Mouse (Mus musculus): Measurements from ENCODE around the gene Hcn1.
A peak's percentile ranks its signal among the peaks of the same experiment; 100 is the strongest.

The Hcn1 gene

DNA sequence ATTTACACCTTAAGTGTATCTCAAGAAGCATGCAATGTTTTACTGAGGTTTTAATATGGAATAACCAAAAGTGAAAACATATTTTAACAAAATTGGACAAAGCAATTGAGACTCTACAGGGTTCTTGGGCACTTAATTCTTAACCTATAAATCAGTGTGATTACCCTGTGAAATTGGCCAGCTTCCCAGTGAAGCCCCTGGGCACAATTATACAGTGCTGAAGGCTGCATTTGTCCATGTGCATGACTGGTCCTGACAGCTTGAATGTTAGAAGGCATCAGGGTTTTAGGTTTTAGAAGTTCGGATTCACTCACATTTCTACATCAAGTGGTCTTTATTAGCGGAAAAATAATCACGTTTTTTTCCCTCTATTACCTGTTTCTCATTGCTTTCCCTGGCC lies 103.9 kb downstream of the Hcn1 start:
- no peak for DNase-seq

DNA sequence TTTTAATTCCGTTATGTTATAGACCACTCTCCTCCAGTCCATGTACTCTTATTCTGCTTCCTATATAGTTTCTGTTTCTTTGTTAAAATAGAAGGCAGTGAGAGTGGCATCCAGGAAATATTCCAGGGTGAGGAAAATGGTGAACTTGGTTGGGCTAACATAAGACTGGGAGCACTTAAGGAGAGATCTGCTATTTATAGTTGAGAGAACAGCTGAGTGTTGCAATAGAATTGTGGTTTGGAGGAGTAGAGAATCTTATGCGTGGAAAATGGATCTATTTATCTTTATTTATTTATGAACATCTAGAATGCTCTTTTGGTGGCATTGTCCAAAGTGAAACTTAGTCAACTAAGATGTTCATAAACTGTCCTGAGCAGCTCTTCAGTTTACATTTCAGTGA lies 104.4 kb downstream of the Hcn1 start:
- DNase-seq = no peak

DNA sequence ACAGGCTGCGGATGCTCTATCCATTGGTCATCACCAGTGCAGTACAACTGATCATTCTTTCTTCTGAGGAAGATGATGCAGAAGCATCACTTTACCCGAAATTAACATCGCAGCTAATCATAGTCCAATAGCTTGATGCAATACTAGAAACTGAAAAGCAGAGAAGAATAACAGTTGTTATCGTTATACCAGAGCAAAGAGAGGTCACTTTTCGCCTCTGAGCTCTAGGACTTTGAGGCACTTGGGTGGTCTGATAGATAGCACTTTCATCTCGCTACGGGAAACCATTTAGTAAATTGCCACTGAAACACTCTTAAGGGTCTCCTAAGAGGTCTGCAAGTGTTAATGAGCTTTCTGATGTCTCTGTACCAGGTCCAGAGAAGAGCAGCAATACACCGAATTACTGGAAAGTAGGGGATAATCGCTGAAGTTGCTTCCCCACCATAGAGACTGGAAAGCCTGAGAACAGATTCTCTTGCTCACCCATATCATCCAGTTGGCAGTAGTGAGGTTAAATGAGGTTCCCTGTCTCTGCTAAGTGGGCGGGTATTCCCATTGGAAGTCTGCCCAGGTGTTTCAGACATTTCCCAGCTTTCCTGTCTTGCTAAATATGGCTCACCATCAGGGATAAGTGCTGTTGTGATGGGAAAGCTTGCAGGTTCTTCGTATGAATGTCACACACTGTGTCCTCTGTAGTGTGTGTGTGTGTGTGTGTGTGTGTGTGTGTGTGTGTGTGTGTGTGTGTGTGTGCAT lies 105.0 kb downstream of the Hcn1 start:
- DNase-seq = peak; percentile 20 to 37

DNA sequence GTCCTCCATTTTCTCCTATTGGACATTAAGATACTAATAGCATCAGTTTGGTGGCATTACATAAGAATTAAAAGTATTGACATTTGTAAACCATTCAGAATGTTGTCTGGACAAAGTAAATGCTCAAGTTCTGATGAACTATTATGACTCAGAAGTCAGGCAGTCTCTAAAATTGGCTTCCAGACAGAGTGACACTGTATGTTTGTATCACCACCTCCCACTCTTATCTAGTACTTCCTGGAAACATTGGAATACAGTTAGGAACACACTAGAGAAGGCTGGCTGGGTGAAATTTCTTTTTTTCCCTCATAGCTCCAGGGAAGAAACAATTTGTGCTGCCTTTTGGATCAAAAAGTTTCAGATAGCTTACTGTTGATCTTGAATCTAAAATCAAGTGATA lies 108.7 kb downstream of the Hcn1 start:
- no peak for DNase-seq

DNA sequence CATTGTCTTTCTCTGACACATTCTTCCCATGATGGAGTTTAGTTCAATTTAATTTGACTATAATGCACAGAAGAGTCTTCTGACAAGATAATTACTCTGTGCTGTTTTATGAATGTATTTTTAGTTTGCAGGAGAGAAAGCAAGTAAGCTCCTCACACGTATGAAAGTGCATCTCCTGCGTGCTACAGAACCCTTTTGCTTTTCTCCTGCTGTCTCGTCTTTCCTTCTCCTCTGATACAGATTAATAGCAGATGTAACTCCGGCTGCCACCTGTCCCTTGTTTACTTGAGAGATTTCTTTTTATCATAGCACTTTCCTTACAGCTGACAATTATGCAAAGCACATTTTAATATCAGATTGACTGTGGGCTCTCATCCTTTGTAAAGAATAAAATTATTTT lies 120.0 kb downstream of the Hcn1 start:
- DNase-seq = no peak

DNA sequence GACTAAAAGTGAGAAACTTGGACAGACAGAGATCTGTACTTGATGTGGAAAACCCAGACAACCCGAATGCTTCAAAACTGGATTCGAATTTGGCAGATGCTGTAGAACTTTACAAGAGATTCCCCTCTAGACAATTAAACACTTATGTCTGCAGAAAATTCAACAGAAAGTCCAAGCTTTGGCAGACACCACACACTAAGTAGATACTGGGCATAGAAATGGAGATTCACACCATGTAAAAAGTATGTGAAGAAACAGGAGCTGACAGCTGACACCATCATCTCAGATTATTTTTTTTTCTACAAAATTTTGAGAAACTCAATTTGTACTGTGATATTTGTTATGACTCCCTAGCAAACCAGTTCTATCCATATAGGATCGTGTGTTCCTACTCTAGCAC lies 122.0 kb downstream of the Hcn1 start:
- no peak for DNase-seq

DNA sequence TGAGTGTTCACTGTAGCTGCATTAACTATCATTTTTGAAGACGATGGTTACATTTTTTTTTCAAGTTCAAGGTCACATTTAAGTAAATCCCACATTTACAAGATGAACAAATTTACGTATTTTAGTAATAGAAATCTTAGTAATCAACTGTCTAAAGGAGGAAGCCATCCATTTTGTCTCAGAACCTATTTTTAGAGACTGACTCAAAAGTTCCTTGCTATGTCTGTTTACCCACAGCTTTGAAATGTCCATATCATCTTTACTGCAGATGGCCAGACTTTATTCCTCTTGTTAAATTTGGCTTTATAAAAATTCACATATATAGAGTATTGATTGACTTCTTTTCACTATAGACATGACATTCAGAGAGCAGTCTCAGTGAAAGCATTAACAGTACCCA lies 126.3 kb downstream of the Hcn1 start:
- DNase-seq = no peak

DNA sequence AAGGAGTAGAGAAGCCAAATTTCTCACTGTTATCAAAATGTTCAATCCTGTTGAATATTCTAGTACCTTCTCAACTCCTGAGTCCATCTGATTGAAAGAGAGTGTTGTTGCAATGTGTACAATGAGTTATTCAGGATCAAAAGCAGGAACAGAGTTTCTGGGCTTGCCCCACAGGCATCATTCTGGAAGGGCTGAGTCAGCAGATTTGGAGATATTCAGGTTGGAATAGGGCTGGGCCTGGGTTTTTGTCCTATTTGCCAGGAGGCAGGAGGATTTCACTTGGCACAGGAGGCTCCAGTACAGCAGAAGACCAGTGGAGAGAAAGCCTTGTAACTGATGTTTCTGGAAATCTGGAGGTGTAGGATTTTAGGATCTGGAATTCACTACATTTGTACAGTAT lies 130.6 kb downstream of the Hcn1 start:
- no peak for DNase-seq

DNA sequence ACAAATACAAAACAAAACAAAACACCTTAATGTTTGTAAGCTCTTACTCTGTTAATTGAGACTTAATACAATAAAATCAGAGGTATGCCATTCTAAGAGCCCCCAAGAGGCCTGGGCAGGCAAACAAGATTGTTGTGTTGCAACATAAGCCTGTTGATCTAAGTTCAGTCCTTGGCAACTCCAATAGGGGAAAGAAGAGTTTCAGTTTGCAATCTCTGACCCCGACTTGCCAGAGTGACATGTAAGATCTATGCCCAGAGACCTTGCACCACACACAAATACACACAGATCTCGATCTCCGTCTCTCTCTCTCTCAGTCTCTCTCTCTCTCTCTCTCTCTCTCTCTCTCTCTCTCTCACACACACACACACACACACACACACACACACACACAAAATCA lies 142.3 kb downstream of the Hcn1 start:
- DNase-seq = no peak

DNA sequence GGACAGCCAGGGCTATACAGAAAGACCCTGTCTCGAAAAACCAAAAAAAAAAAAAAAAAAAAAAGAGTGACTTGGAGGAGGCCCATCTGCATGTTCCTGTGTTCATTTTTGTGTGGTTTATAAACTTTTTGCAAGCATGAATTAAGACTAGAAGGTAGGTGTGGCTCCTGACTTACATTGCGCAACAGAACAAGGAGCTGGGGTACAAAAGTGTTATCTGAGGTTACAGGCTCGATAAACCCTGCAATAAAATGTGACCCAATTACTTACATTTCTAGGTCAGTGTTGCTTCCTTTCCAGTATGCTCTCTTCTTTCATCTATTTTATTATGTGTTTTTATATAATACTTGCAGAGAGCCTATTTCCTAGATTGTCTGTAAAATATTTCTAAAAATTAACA lies 143.1 kb downstream of the Hcn1 start:
- no peak for DNase-seq

DNA sequence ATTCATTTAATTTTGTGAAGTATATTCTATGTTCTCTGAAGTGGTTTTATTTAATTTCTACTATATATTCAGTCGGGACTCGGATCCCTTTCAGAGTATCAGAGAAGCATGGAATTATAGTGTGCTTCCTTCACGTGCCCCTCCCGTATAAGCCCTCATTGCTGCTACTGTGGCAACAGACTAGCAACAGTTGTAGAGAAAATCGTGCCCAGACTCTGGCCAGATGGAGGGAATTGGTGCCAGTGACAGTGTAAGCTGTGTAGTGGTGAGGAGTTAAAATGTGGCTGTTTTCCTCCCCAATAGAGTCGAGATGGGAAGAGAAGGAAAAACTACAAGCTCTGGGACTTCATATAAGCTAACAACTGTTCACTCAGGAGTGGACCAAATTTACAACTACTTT lies 163.4 kb downstream of the Hcn1 start:
- peak; percentile 54 to 57 for DNase-seq

DNA sequence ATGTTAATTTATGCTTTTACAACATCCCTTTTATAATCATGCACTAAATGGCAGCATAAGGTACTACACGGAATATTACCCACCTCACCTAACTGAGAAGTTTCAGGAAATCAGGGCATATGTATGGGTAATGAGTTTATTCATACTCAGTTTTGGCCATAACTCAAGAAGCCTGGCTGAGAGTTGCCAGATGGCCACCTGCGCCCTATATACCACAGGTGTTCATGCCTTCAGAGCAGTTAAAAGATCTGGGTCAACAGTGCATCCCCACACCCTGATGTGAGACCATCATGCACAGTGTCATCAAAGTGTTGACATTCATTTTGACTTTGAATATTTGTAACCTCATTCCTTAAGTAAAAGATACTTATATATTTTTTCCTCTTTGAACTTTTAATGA lies 183.3 kb downstream of the Hcn1 start:
- peak; percentile 76 to 80 for DNase-seq

DNA sequence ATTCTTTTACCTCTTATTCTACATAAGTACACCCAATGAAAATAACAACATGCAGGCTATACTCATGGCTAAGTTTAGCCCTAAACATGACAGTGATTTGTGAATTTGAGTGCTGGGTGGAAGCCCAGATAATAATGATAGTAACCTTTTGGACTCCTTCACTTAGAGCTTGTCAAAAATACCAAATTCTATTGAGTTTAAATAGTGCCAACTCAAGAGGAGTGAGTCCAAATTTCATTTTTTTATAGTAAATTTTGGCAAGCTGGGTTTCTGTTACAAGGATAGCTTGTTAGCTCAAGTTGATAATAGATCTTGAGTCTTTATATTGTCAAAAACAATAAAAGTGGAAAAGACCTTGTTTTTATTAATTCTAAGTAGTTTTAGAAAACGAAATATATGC lies 190.7 kb downstream of the Hcn1 start:
- DNase-seq = no peak

DNA sequence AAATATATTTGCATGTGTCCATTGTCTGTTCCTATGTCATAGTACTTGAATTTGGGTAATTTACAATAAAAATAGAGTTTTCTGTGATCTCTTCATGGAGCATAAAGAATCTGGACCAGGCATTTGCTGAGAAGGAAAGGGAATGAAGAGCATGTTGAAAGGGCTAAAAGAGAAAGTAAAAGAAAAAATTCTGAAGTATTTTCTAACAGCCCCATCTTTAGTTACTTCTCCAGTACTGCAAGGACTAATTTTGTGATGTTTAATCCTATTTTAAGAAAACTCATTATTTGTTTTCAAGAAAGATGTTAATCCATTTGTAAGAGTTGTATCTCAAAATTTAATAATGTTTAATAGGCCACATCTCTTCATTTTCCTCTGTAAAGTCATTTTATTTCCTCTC lies 198.9 kb downstream of the Hcn1 start:
- DNase-seq = no peak

DNA sequence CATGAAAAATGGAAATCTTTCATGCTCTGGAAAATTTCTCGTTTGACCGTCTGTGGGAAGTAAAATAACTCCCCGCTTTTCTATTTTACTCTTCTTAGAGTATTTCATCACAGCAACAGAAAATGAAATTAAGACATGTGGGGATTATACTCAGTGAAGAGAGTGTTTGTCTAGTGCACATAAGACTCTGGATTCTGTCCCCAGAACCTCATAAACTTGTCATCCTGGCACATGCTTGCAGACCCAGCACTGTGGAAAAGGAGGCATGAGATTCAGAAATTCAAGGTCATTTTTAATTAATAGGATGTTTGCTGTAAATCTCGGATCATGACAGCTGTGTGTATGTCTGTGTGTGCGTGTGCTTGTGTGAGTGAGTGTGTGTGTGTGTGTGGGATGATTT lies 225.5 kb downstream of the Hcn1 start:
- DNase-seq = no peak

DNA sequence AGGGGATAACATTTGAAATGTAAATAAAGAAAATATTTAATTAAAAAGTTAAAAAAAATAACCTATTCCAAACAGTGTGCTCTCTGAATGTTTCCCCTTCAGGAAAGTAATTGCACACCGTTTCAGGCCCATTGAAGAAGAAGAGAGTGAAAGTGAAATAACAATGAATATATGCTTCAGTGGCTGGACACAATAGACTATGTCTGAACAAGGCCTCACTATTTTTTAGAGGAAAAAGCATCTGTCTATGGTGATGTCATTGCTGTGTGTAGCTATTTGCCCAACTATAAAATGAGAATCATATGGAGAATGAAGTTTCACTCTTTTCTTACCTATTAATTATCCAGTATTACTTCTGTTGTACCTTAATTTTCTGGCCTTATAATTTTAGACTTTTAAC lies 234.5 kb downstream of the Hcn1 start:
- DNase-seq = no peak

DNA sequence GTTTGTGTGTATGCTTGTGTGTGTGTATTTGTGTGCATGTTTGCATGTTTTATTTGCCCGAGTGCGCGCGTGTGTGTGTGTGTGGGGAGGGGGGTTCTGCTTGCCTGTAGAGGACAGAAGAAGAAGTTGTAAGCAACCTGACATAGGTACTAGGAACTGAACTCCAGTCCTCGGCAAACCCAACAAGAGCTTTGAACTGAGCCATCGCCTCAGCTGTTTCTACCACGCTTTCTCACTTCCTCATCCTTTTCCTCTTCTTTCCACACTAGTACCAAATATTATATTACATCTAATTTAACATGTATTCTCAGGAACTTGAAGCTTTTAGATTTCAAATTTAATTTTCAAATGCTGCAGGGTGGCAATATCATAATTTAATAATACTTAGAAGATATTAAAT lies 236.1 kb downstream of the Hcn1 start:
- no peak for DNase-seq

DNA sequence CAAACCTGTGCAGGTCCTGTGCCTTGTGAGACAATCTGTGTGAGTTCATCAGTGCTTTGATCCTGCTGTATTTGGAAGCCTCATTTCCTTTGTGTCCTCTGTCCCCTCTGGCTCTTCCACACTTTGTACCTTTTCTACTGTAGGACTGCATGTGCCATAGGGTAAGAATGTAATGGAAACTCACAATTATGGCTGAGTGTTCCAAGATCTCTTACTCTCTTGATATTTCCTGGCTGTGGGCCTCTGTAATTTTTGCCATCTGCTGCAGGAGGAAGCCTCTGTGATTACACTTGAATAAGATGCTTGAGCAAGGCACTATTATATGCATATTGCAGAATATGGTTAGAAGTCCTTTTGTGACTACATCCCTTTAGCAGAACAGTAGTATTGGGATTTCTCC lies 240.2 kb downstream of the Hcn1 start:
- DNase-seq = peak; percentile 17 to 31

DNA sequence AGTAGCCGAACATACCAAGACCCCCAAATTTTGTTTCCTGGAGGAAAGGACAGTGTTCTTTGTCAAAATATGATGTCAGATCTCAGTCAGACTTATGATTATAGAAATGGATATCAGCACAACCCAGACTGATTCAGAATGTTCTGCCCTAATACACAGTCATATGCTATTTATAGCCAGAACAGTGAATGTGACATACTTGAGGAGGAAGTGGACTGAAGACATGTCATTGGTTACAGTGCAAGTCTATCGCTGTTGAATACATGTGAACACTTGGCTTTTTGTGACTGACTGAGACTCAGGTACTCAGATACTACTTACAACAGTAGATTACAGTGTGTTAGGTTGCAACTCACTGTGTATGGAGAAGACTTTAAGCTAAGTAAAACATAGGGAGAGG lies 245.2 kb downstream of the Hcn1 start:
- no peak for DNase-seq

DNA sequence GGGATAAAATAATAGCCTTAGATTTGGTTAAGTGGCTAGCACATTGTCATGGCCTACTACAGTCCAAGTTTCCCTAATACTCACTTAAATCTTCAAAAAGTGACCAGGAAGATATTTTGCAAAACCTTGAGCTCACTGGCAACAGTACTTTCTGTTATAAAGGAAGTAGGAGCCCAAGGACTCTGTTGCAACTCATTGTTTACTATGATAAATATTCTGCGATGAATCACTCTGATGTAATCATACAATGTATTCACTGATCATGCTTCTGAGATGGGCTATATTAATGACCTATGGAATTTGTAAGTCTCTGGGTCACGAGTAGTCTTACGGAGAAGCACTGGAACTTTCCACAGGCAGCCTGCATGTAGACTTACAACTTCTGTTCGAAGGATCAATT lies 246.6 kb downstream of the Hcn1 start:
- DNase-seq = no peak

DNA sequence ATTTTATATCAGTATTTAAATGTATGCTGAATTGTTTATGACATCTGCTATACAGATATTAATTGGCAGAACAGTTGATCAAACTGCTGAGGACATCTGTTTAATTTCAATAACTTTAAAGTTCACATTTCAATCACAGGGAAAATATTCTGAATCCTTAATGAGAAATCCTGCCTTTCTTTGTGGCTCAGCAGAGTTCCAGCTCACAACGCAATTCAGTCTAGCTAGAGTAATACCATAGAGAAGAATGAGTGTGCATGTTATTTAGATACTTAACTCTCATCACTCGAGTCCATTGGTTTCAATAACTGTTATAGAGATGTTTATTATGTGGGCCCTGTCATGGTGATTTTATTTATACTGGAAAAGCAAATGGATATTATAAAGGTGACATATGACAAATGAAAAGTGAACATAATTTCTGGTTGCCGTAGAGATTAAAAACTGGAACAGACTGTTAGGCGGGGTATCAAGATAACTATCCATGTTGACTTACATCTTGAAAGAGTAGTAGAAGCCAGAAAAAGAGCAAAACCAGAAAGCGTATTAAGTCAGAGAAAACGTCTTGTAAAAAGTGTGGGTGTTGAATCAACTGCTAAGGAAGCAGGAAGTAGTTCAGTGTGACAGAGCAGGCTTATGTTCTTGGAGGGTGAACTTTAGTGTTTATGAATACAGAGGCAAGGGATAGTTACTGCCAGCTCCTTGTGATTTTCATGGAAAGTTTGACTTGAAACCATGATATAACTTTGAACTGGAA lies 250.0 kb downstream of the Hcn1 start:
- no peak for DNase-seq

DNA sequence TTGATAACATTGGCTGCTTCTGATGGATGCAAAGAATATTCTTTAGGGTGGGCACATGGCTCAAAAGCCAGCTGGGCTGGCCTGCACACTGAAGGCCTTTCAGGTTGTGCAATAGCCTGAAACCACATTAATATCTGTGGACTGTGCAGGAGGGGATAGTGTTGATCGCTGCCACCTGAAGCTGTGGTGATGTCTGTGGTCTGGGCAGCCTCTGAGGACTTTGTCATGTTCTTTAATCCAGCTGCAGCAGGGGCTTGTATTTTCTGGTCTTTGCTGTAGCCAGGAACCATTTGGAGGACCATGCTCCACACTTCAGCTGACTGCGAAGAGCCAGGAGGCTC lies 250.6 kb downstream of the Hcn1 start:
- no peak for DNase-seq

DNA sequence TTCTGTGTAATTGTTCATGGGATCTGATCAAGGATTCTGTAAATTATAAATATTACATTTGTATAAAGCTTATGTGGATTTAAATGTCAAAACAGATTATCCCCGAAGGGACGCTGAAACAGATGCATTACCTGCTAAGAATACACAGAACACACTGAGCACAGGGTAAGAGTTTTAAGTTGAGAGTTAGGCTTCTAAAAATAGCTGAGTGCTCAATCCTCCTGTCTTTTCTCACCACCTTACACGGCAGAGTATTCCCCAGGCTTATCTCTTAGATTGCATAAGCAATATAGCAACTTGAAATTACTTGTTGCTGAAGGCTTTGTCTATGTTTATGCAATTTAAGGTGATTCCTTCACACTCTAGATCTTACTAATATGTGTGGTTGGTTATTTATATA lies 256.3 kb downstream of the Hcn1 start:
- DNase-seq = no peak

DNA sequence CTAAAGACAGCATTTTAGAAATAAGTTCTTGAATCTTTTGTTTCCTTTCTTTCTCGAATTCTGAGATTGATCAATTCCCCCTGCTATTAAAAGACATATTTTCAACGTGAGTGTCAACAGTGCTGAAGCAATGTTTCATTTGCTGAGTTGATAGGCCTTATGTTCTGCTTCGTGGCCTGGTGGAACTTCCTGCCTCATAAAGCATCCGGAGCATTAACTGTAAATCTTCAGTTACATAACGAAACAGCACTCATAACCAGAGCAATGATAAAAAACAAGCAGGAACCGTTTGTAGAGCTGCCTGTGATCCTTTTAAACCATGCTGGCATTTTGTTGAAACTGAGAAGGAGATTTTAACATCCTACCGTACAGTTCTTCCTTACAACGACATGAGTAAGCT lies 275.7 kb downstream of the Hcn1 start:
- DNase-seq = no peak
